Mouse (Mus musculus): ENCODE data around the gene Slc2a6.

DNA sequence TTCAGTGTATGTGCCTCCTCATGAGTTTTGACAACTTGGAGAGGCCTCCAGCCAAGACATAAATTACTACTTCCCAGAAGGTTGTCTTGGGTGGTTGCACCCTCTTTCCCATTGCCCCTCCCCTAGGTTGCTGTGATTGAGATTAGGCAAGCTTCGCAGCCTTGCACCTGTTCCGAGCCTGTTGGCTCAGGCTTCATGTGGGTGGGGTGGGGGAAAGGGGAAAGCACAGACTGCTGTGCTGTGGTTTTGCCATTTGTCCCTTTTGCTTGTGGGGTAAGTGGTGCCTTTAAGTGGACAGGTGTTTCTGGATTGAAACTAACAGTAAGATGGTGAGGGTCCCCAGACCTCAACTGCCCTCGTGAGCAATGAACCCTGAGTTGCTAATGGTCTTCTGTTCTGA is 8.2 kb upstream of the Slc2a6 start:
- TF ChIP-seq CTCF (IDR thresholded peaks at IDR 0.05; ENCODE audit: borderline replicate concordance, insufficient read depth, low read depth, low read length) (no peak), POLR2A (IDR thresholded peaks at IDR 0.05; ENCODE audit: borderline replicate concordance, insufficient read depth, low read length) (no peak)
